Mouse (Mus musculus): Measurements from ENCODE around the gene Map7. TPM values are rescaled to one million over a fixed set of nuclear protein-coding genes. Genes with fewer than 3 reads are reported as not detected.

Map7 gene
- total RNA-seq, 1 experiment from 2014 or later: 19.0 TPM

- peak; percentile 48 for DNase-seq
Observed at GRCm38 (mm10) chr10:20234466-20234865, 86.2 kb downstream of the Map7 start.

GRCm38 (mm10) chr10:20235656-20236055 lies 87.4 kb downstream of the Map7 start:
- no peak for DNase-seq

GRCm38 (mm10) chr10:20236241-20236640 lies 88.0 kb downstream of the Map7 start:
- no peak for DNase-seq

DNA sequence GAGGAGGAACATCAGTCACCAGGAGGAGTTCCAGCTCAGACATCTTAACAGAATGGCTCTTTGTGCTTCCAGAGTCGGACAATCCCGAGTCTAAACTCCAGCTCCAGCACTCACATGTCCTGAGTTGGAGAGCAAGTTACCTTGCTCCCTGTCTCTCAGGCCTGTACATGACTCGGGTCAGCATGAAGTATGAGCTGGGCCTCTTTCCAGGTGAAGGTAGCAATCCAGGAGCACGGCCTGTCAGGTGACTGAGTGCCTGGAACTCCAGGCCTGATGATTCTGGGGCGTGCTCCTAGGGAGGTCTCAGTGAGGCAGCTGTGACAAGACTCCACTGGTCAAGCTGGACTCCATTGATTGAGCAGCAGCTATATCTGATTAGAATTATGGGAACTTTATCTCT lies 90.0 kb downstream of the Map7 start:
- no peak for DNase-seq

DNA sequence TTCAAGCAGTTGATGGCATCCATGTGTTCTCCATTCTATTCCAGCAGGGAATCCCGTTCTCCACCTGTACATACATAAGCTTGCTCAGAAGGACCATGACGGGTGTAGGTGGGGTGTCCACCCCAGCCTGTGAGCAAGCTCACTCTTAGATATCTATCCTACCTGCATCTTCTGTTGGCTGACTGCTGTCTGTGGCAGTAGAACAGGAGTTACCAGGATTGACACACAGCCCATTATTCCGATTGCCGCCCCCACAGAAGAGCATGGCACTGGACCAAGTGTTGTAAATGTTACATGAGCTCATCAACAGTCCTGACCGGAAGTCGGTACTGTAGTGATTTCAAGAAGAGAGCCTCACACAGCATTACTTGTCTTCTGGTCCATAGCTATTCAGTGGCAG lies 92.6 kb downstream of the Map7 start:
- no peak for DNase-seq

DNA sequence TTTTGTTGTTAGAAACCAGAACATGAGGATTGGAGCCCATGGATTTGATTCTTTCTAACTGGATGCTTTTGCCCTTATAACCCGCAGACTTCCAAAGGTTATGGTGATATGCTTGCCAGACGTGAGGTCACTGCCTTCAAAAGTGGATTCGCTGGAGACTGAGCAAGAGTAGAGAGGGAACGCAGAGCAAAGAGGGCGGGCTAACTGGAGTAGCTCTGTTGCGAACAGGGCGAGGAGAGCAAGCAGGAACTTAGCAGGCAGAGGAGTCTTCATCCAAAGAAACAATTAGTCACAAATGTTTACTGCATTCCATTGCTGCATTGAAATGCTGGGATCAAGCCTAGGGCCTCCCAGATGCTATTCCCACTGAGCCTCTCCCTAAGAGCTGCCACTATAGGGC lies 95.0 kb downstream of the Map7 start:
- DNase-seq: no peak

DNA sequence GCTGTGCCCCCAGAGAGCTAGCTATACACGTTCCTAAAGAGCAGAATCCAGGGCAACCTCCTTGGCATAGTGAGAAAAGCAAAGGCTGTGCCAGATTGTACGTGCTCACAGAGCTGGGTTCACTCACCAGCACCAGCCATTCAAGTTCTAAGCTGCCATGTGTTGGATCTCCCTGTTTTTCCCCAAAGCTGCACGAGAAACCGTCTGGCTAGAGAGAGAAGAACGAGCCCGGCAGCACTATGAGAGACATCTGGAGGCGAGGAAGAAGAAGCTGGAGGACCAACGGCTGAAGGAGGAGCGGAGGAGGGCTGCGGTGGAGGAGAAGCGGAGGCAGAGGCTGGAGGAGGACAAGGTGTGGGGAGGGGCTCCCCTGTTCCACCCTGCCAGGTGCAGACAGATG lies 96.8 kb downstream of the Map7 start:
- DNase-seq: no peak

GRCm38 (mm10) chr10:20249091-20249490 lies 100.8 kb downstream of the Map7 start:
- DNase-seq: no peak

- no peak for DNase-seq
Observed at GRCm38 (mm10) chr10:20255579-20255978, 107.3 kb downstream of the Map7 start.

GRCm38 (mm10) chr10:20257054-20257643 lies 108.9 kb downstream of the Map7 start:
- DNase-seq: no peak

- DNase-seq: no peak
Observed at GRCm38 (mm10) chr10:20257721-20258720, 109.8 kb downstream of the Map7 start.

GRCm38 (mm10) chr10:20259476-20259875 lies 111.2 kb downstream of the Map7 start:
- no peak for DNase-seq

GRCm38 (mm10) chr10:20262896-20263295 lies 114.6 kb downstream of the Map7 start:
- no peak for DNase-seq

GRCm38 (mm10) chr10:20264479-20264878 lies 116.2 kb downstream of the Map7 start:
- no peak for DNase-seq

GRCm38 (mm10) chr10:20267032-20267431 lies 118.8 kb downstream of the Map7 start:
- DNase-seq: peak; percentile 29

DNA sequence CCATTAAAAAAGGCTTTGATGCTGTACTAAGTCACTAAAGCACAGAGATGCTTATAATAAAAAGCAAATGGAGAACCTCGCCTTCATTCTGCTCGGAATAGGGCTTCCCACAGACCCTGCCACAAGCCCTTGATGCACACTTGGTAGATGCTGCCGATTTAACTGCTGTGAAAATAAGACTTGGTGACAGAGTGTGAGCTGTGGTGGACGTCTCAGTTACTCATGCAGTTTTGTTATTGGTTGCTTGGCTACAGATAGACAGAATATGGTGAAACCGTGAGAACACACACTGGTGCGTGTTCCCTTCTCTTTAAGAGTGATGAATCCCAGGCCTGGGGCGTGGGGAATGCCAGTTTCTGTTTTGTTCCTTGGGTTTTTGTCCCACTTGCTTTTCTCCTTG lies 120.7 kb downstream of the Map7 start:
- no peak for DNase-seq

- no peak for DNase-seq
Observed at GRCm38 (mm10) chr10:20272380-20272779, 124.1 kb downstream of the Map7 start.

DNA sequence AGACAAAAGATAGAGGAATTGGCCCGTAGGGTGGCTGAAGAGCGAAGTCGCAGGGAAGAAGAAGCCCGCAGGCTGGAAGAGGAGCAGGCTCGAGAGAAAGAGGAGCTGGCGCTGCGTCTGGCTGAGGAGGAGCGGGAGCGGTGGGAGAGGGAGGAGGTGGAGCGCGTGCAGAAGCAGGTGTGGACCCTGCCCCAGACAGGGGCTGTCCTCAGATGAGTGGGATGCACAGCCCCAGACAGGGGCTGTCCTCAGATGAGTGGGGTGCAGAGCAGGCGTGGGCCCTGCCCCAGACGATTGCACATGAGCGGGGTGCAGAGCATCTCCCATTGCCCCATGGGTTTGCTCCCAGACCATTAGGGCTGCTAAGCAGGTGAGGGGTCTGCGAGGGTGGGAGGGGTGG lies 125.0 kb downstream of the Map7 start:
- DNase-seq: no peak

- no peak for DNase-seq
Observed at GRCm38 (mm10) chr10:20274022-20274421, 125.8 kb downstream of the Map7 start.

DNA sequence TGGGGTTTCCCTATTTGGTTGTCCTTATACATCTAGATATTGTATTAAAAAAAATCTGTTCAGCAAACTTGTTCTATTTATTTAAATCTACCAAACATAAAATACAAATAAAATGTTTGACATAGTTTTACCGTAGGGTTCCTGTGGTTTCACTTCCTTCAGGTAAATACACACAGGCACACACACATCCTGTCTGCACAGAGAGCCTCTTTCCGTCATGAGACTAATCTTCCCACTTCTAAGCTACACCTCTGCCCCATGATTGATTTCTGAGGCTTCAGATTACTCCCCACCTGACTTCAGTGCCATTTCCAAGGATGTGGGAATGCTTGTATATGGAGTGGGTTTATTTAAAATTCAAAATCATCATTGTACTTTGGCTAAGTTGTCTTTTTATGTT lies 133.2 kb downstream of the Map7 start:
- DNase-seq: no peak

- DNase-seq: peak; percentile 31
Observed at GRCm38 (mm10) chr10:20285289-20285975, 137.2 kb downstream of the Map7 start.

- DNase-seq: no peak
Observed at GRCm38 (mm10) chr10:20285994-20286836, 137.9 kb downstream of the Map7 start.

All from adrenal gland, postnatal 14 days (tissue).